Mouse (Mus musculus): Measurements from ENCODE around the gene Col6a1.

Gene Col6a1

GRCm38 (mm10) chr10:76724231-76724736 is 1.7 kb downstream of the Col6a1 start:
- no peak for DNase-seq (ENCODE audit: low read depth, low spot score)

GRCm38 (mm10) chr10:76722751-76723450 is 3.1 kb downstream of the Col6a1 start:
- no peak for DNase-seq (ENCODE audit: low read depth, low spot score)

- no peak for DNase-seq (ENCODE audit: low read depth, low spot score)
Observed at GRCm38 (mm10) chr10:76721746-76722145, 4.2 kb downstream of the Col6a1 start.

- no peak for DNase-seq (ENCODE audit: low read depth, low spot score)
Observed at GRCm38 (mm10) chr10:76721216-76721615, 4.8 kb downstream of the Col6a1 start.

GRCm38 (mm10) chr10:76717631-76718030 is 8.3 kb downstream of the Col6a1 start:
- DNase-seq (ENCODE audit: low read depth, low spot score): no peak

- DNase-seq (ENCODE audit: low read depth, low spot score): no peak
Observed at GRCm38 (mm10) chr10:76717026-76717425, 8.9 kb downstream of the Col6a1 start.

GRCm38 (mm10) chr10:76714303-76714702 is 11.7 kb downstream of the Col6a1 start:
- no peak for DNase-seq (ENCODE audit: low read depth, low spot score)

GRCm38 (mm10) chr10:76712500-76712899 is 13.5 kb downstream of the Col6a1 start:
- no peak for DNase-seq (ENCODE audit: low read depth, low spot score)

GRCm38 (mm10) chr10:76711331-76711730 is 14.6 kb downstream of the Col6a1 start:
- DNase-seq (ENCODE audit: low read depth, low spot score): no peak

- no peak for DNase-seq (ENCODE audit: low read depth, low spot score)
Observed at GRCm38 (mm10) chr10:76708465-76708864, 17.5 kb downstream of the Col6a1 start.

GRCm38 (mm10) chr10:76707584-76707983 is 18.4 kb downstream of the Col6a1 start:
- DNase-seq (ENCODE audit: low read depth, low spot score): no peak

GRCm38 (mm10) chr10:76707001-76707400 is 19.0 kb downstream of the Col6a1 start:
- DNase-seq (ENCODE audit: low read depth, low spot score): no peak

- no peak for DNase-seq (ENCODE audit: low read depth, low spot score)
Observed at GRCm38 (mm10) chr10:76704358-76704757, 21.6 kb downstream of the Col6a1 start.

- no peak for DNase-seq (ENCODE audit: low read depth, low spot score)
Observed at GRCm38 (mm10) chr10:76701446-76701845, 24.5 kb downstream of the Col6a1 start.

- DNase-seq (ENCODE audit: low read depth, low spot score): no peak
Observed at GRCm38 (mm10) chr10:76699816-76700215, 26.2 kb downstream of the Col6a1 start.

- no peak for DNase-seq (ENCODE audit: low read depth, low spot score)
Observed at GRCm38 (mm10) chr10:76695283-76695885, 30.6 kb downstream of the Col6a1 start.

- DNase-seq (ENCODE audit: low read depth, low spot score): peak; percentile 10
Observed at GRCm38 (mm10) chr10:76694765-76695164, 31.2 kb downstream of the Col6a1 start.

GRCm38 (mm10) chr10:76693446-76693845 is 32.5 kb downstream of the Col6a1 start:
- DNase-seq (ENCODE audit: low read depth, low spot score): no peak

GRCm38 (mm10) chr10:76685451-76686017 is 40.4 kb downstream of the Col6a1 start:
- no peak for DNase-seq (ENCODE audit: low read depth, low spot score)

- no peak for DNase-seq (ENCODE audit: low read depth, low spot score)
Observed at GRCm38 (mm10) chr10:76683977-76684376, 42.0 kb downstream of the Col6a1 start.

- DNase-seq (ENCODE audit: low read depth, low spot score): no peak
Observed at GRCm38 (mm10) chr10:76683461-76683860, 42.5 kb downstream of the Col6a1 start.

GRCm38 (mm10) chr10:76681882-76682281 is 44.1 kb downstream of the Col6a1 start:
- no peak for DNase-seq (ENCODE audit: low read depth, low spot score)

Measured in ZHBTc4 (cell line).